ENCODE assay signal across 7 mouse cellular contexts in the genomic region with DNA sequence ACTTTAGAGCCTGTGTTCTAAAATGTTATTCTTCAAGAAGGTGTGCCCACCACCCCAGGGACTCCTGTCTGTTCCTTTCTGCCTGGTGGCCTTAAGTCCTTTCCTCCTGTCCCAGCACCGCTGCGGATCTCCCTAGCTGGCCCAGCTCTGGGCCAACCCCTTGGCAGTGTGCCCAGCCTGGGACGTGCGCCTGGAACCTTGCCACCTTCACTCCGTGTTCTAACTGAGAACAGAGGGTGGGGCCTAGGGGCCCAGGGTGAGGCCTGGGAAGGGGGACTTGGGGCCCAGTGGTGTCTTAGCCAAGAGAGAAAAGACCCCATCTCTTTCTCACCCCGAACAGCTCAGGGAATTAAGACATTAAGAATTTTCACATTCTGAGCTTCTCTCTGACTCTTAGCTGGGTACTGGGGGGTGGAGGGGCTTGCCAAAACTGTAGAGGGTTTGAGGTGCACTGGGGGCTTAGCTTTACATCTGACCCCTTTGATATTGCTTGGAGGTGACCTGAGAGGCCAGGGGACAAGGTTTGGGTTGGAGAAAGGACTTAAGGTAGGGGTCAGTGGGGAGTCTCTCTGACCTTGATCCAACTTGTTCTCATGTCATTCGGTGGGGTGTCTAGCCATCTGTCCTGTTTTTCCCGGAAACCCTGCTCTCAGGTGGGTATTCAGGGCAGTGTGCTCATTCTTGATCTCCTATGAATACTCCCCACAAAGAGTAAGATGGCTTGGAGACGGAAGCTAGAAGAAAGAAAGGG. TPM values are rescaled to one million over a fixed set of nuclear protein-coding genes. Genes with fewer than 3 reads are reported as not detected.
DNase-seq lines count a peak whose midpoint lies in the region; ATAC-seq and TF ChIP-seq lines count a peak whose summit lies in the region.

No protein-coding gene starts in this region.

- H3K27ac ChIP-seq in bone marrow, adult 2 months (ENCODE audit: control insufficient read depth, insufficient read depth, low read depth, low read length, poor library complexity), result no peak overlapping the region; the same call in 1 of the 2 replicates
- peak overlapping the region; percentile 95 for H3K27ac ChIP-seq in embryonic facial prominence, embryonic 14.5 days (replicated peaks; ENCODE audit: low read depth, low read length)
- peak overlapping the region; percentile 98 for H3K27ac ChIP-seq in kidney, embryonic 15.5 days
- peak overlapping the region; percentile 56 for H3K27ac ChIP-seq in liver, adult 2 months (replicated peaks; ENCODE audit: insufficient read depth, low read depth, low read length)
- peak overlapping the region; percentile 98 for H3K27ac ChIP-seq in stomach, embryonic 14.5 days (ENCODE audit: low read length)

- TF ChIP-seq POLR2A in bone marrow, adult 2 months (IDR thresholded peaks at IDR 0.05; ENCODE audit: borderline replicate concordance, control insufficient read depth, low read depth, low read length), result peak; percentile 40; the same call in 1 of the 2 replicates
- TF ChIP-seq POLR2A in liver, adult 2 months (IDR thresholded peaks at IDR 0.05; ENCODE audit: extremely low read depth, insufficient read depth, low read length), result no peak

- peak overlapping the region; percentile 1 for H3K9ac ChIP-seq in embryonic facial prominence, embryonic 14.5 days (ENCODE audit: low read depth, low read length)
- peak overlapping the region; percentile 27; the same call in 1 of the 2 replicates for H3K9ac ChIP-seq in kidney, embryonic 15.5 days
- no peak overlapping the region; the same call in 1 of the 2 replicates for H3K9ac ChIP-seq in liver, adult 2 months (ENCODE audit: low read depth, low read length)
- H3K9ac ChIP-seq in stomach, embryonic 14.5 days (replicated peaks; ENCODE audit: low read depth, low read length), result peak overlapping the region; percentile 50

- ATAC-seq in embryonic facial prominence, embryonic 14.5 days (ENCODE audit: low read depth), result peak; percentile 34
- peak; percentile 31 for ATAC-seq in kidney, embryonic 15.5 days (replicated peaks; ENCODE audit: low FRiP score)
- peak; percentile 44 for ATAC-seq in stomach, embryonic 14.5 days (ENCODE audit: insufficient number of reproducible peaks, insufficient read depth, low FRiP score, low read depth)

- no peaks in the 10 kb centered on the region for H3K79me2 ChIP-seq in liver, adult 2 months (ENCODE audit: control insufficient read depth, insufficient read depth, low read length)

- peak; percentile 95 for DNase-seq in embryonic facial prominence, embryonic 14.5 days (ENCODE audit: low spot score)
- DNase-seq in heart, adult 9 months (ENCODE audit: low spot score in 2 of 2), result peak; percentile 92 to 95
- DNase-seq in liver, adult 2 months (ENCODE audit: extremely low read depth, low read depth, low spot score), result peak; percentile 54
- DNase-seq in neural tube, embryonic 10.5 days (ENCODE audit: extremely low spot score, low spot score), result peak; percentile 10

- H3K4me1 ChIP-seq in bone marrow, adult 2 months (ENCODE audit: control insufficient read depth, insufficient read depth, low read length), result peaks cover 6% of the 10 kb centered on the region
- peaks cover 50% of the 10 kb centered on the region for H3K4me1 ChIP-seq in embryonic facial prominence, embryonic 14.5 days (ENCODE audit: control insufficient read depth, insufficient read depth, low read length)
- H3K4me1 ChIP-seq in kidney, embryonic 15.5 days, result peaks cover 76% of the 10 kb centered on the region
- H3K4me1 ChIP-seq in liver, adult 2 months (ENCODE audit: control insufficient read depth, insufficient read depth, low read length), result peaks cover 5% of the 10 kb centered on the region; the same call in 1 of the 2 replicates
- H3K4me1 ChIP-seq in stomach, embryonic 14.5 days (ENCODE audit: control insufficient read depth, insufficient read depth, low read length), result peaks cover 51% of the 10 kb centered on the region

- H3K4me3 ChIP-seq in bone marrow, adult 2 months (replicated peaks; ENCODE audit: control insufficient read depth, low read depth, low read length), result no peak overlapping the region
- H3K4me3 ChIP-seq in embryonic facial prominence, embryonic 14.5 days (ENCODE audit: low read depth, low read length), result peak overlapping the region; percentile 61
- peak overlapping the region; percentile 54 for H3K4me3 ChIP-seq in kidney, embryonic 15.5 days (replicated peaks)
- peak overlapping the region; percentile 33 for H3K4me3 ChIP-seq in liver, adult 2 months (ENCODE audit: insufficient read depth, low read depth, low read length)
- peak overlapping the region; percentile 53 for H3K4me3 ChIP-seq in stomach, embryonic 14.5 days (ENCODE audit: low read depth, low read length)

- 0 out of 2 replicates have a peak, but pooled peaks cover under 1% of the 10 kb centered on the region for H3K36me3 ChIP-seq in embryonic facial prominence, embryonic 14.5 days (ENCODE audit: control insufficient read depth, insufficient read depth, low read length)
- no peaks in the 10 kb centered on the region for H3K36me3 ChIP-seq in kidney, embryonic 15.5 days
- H3K36me3 ChIP-seq in liver, adult 2 months (ENCODE audit: control insufficient read depth, insufficient read depth, low read length), result no peaks in the 10 kb centered on the region
- H3K36me3 ChIP-seq in stomach, embryonic 14.5 days (ENCODE audit: control insufficient read depth, insufficient read depth, low read length), result no peaks in the 10 kb centered on the region

- H3K9me3 ChIP-seq in embryonic facial prominence, embryonic 14.5 days (ENCODE audit: control insufficient read depth, low read length), result no peaks in the 10 kb centered on the region
- H3K9me3 ChIP-seq in kidney, embryonic 15.5 days (replicated peaks), result no peaks in the 10 kb centered on the region
- no peaks in the 10 kb centered on the region for H3K9me3 ChIP-seq in stomach, embryonic 14.5 days (ENCODE audit: control insufficient read depth, low read depth, low read length)

- peak overlapping the region; percentile 68 for H3K4me2 ChIP-seq in embryonic facial prominence, embryonic 14.5 days (ENCODE audit: low read depth, low read length)
- peak overlapping the region; percentile 87 for H3K4me2 ChIP-seq in kidney, embryonic 15.5 days
- peak overlapping the region; percentile 80 for H3K4me2 ChIP-seq in stomach, embryonic 14.5 days (replicated peaks; ENCODE audit: low read depth, low read length)

- no peak for TF ChIP-seq CTCF in bone marrow, adult 2 months (IDR thresholded peaks at IDR 0.05; ENCODE audit: control insufficient read depth, insufficient read depth, low read length)
- no peak for TF ChIP-seq CTCF in liver, adult 2 months (IDR thresholded peaks at IDR 0.05; ENCODE audit: low read depth, low read length)

- 7% methylated on average over 9 of the region's 9 CpGs for WGBS in bone marrow, adult 2 months
- 31% methylated on average over 9 of the region's 9 CpGs for WGBS in embryonic facial prominence, embryonic 14.5 days
- WGBS in kidney, embryonic 15.5 days, result 34% methylated on average over 9 of the region's 9 CpGs
- WGBS in liver, adult 2 months, result 19% methylated on average over 9 of the region's 9 CpGs
- 20% methylated on average over 9 of the region's 9 CpGs for WGBS in stomach, embryonic 14.5 days

- no peaks in the 10 kb centered on the region for H3K27me3 ChIP-seq in embryonic facial prominence, embryonic 14.5 days (replicated peaks; ENCODE audit: control insufficient read depth, insufficient read depth, low read length)
- no peaks in the 10 kb centered on the region for H3K27me3 ChIP-seq in kidney, embryonic 15.5 days
- peaks cover 9% of the 10 kb centered on the region; the same call in 1 of the 2 replicates for H3K27me3 ChIP-seq in liver, adult 2 months (ENCODE audit: control insufficient read depth, insufficient read depth, low read length)
- no peaks in the 10 kb centered on the region for H3K27me3 ChIP-seq in stomach, embryonic 14.5 days (ENCODE audit: control insufficient read depth, insufficient read depth, low read length)

RNA-seq across cellular contexts. Expression of a gene that starts 2.0 kb away (rescaled TPM):
- 1.8 and 3.3 TPM in 2 replicates for polyA plus RNA-seq in bone marrow, adult 2 months (2011; ENCODE audit: insufficient read depth, insufficient read length, low replicate concordance, missing spikeins)
- 26.1 and 34.8 TPM in 2 replicates for polyA plus RNA-seq in embryonic facial prominence, embryonic 14.5 days (2014; fragmentation: Nextera tagmentation; extraction: Ambion mirVana)
- 18.4 and 22.5 TPM in 2 replicates for polyA plus RNA-seq in kidney, embryonic 15.5 days (2015; fragmentation: Nextera tagmentation; extraction: Ambion mirVana)
- 0.07 and 0.09 TPM in 2 replicates for total RNA-seq in liver, adult 2 months (2014; rRNA removed)
- polyA plus RNA-seq in liver, adult 2 months (2012; rRNA removed), result 0.01 and 0.05 TPM in 2 replicates
- 46.0 and 51.7 TPM in 2 replicates for polyA plus RNA-seq in stomach, embryonic 14.5 days (2014; fragmentation: Nextera tagmentation; extraction: Ambion mirVana)

RNA-seq across cellular contexts. Expression of a gene that starts 13.6 kb away (rescaled TPM):
- 1.1 and 1.6 TPM in 2 replicates for polyA plus RNA-seq in bone marrow, adult 2 months (2011; ENCODE audit: insufficient read depth, insufficient read length, low replicate concordance, missing spikeins)
- polyA plus RNA-seq in embryonic facial prominence, embryonic 14.5 days (2014; fragmentation: Nextera tagmentation; extraction: Ambion mirVana), result 0.11 and 0.16 TPM in 2 replicates
- polyA plus RNA-seq in kidney, embryonic 15.5 days (2015; fragmentation: Nextera tagmentation; extraction: Ambion mirVana), result 0.09 and 0.13 TPM in 2 replicates
- not detected in 2 replicates for total RNA-seq in liver, adult 2 months (2014; rRNA removed)
- not detected in 2 replicates for polyA plus RNA-seq in liver, adult 2 months (2012; rRNA removed)
- 0.10 and 0.24 TPM in 2 replicates for polyA plus RNA-seq in stomach, embryonic 14.5 days (2014; fragmentation: Nextera tagmentation; extraction: Ambion mirVana)

RNA-seq across cellular contexts. Expression of a gene that starts 32.5 kb away (rescaled TPM):
- 30.6 and 70.5 TPM in 2 replicates for polyA plus RNA-seq in bone marrow, adult 2 months (2011; ENCODE audit: insufficient read depth, insufficient read length, low replicate concordance, missing spikeins)
- polyA plus RNA-seq in embryonic facial prominence, embryonic 14.5 days (2014; fragmentation: Nextera tagmentation; extraction: Ambion mirVana), result 99.0 and 107 TPM in 2 replicates
- polyA plus RNA-seq in kidney, embryonic 15.5 days (2015; fragmentation: Nextera tagmentation; extraction: Ambion mirVana), result 110 and 115 TPM in 2 replicates
- 24.2 and 39.9 TPM in 2 replicates for total RNA-seq in liver, adult 2 months (2014; rRNA removed)
- polyA plus RNA-seq in liver, adult 2 months (2012; rRNA removed), result 93.2 and 112 TPM in 2 replicates
- 93.6 and 94.4 TPM in 2 replicates for polyA plus RNA-seq in stomach, embryonic 14.5 days (2014; fragmentation: Nextera tagmentation; extraction: Ambion mirVana)

Comparison
In these comparisons a context has a peak if more than half of its experiments do, and no peak if none do; other contexts are left out.
1. DNase-seq: peak in every context shown above with its lines; median percentile 95 in embryonic facial prominence, embryonic 14.5 days; 94 in heart, adult 9 months; 54 in liver, adult 2 months; 10 in neural tube, embryonic 10.5 days.